In the genomic region with DNA sequence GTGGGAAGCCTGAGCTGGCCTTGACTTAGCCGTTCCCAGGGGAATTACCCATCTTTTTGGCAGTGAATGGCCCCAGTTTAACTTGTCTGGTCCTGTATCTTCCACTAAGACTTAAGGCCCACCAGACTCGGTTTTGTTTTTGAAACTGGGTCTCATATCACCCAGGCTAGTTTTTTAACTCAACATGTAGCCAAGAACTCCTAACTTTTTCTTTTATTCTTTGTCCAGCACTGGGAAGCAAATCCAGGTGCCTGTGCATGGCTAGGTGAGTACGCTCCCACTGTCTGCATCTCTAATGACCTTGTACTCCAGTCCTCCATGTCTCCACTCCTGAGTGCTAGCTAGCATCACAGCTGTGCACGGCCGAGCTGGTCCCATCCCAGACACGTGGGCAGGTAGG, we compare ENCODE assay signal across 1 mouse cellular context.
TF ChIP-seq lines count a peak whose summit lies in the region.

No protein-coding gene starts in this region.

TF ChIP-seq in MEL, 35 proteins besides CTCF, POLR2A, EP300 and RAD21:
- TF ChIP-seq SMC3 (IDR thresholded peaks at IDR 0.05; ENCODE audit: low read depth, low read length) = no peak
- TF ChIP-seq MXI1 (IDR thresholded peaks at IDR 0.05; ENCODE audit: low read depth, low read length) = 0 out of 2 replicates have a peak, but pooled peaks have one; percentile 7
